Mouse (Mus musculus) midbrain, embryonic 10.5 days (tissue): ENCODE measurements around the gene Sat1. TPM values are rescaled to one million over a fixed set of nuclear protein-coding genes. Genes with fewer than 3 reads are reported as not detected.

Experiments
- DNase-seq: peaks from one replicate; pipeline ENCODE4 v3.0.0-alpha.2; 2017; ENCODE audit warnings: low spot score
- H3K27ac ChIP-seq: fragments of 300-500 bp; sonication (generic); replicated peaks from 2 replicates; pipeline ENCODE4 v1.5.1; 2016; ENCODE audit warnings: mild to moderate bottlenecking
- H3K27me3 ChIP-seq: fragments of 300-500 bp; sonication (generic); 2 replicates; pipeline ENCODE4 v1.6.1; 2016; ENCODE audit warnings: low read depth, mild to moderate bottlenecking; ENCODE audit not compliant: poor library complexity, severe bottlenecking
- H3K36me3 ChIP-seq: fragments of 300-500 bp; sonication (generic); 2 replicates; pipeline ENCODE4 v1.6.1; 2016; ENCODE audit warnings: mild to moderate bottlenecking, moderate library complexity
- H3K4me1 ChIP-seq: fragments of 300-500 bp; sonication (generic); 2 replicates; pipeline ENCODE4 v1.6.1; 2016
- H3K4me3 ChIP-seq: fragments of 300-500 bp; sonication (generic); 2 replicates; pipeline ENCODE4 v1.5.1; 2016; ENCODE audit warnings: mild to moderate bottlenecking, moderate library complexity
- H3K9me3 ChIP-seq: fragments of 300-500 bp; sonication (generic); replicated peaks from 2 replicates; pipeline ENCODE4 v1.6.1; 2016; ENCODE audit warnings: mild to moderate bottlenecking
- WGBS: fragments of 180-500 bp; shearing (Covaris S2); methylation state at CpG from one replicate; pipeline ENCODE4 v1.1.7; 2016; 5-methylcytosine and 5-hydroxymethylcytosine counted together
- polyA plus RNA-seq: library from polyadenylated mRNA; unstranded; fragments of >200 nt; fragmentation: Nextera tagmentation; extraction: Ambion mirVana; gene quantifications from 2 replicates; pipeline ENCODE4 v1.2.1, GENCODE M21; 2016

Gene Sat1
- polyA plus RNA-seq, 1 experiment from 2014 or later = 81.1 TPM

- H3K4me3 ChIP-seq = no peak overlapping the region
- no peaks in the 10 kb centered on the region for H3K4me1 ChIP-seq
- H3K36me3 ChIP-seq = no peaks in the 10 kb centered on the region
- WGBS = 81% methylated on average over 5 of the region's 5 CpGs
- no peak for DNase-seq
- no peaks in the 10 kb centered on the region for H3K9me3 ChIP-seq
- H3K27ac ChIP-seq = no peak overlapping the region
- H3K27me3 ChIP-seq = no peaks in the 10 kb centered on the region
Measured at GRCm38 (mm10) chrX:155193732-155194443, 22.4 kb downstream of the Sat1 start.

GRCm38 (mm10) chrX:155191941-155192340 lies 24.3 kb downstream of the Sat1 start:
- no peaks in the 10 kb centered on the region for H3K4me1 ChIP-seq
- H3K9me3 ChIP-seq = no peaks in the 10 kb centered on the region
- DNase-seq = no peak
- WGBS = 92% methylated on average over 4 of the region's 4 CpGs
- H3K4me3 ChIP-seq = no peak overlapping the region
- H3K36me3 ChIP-seq = no peaks in the 10 kb centered on the region
- no peak overlapping the region for H3K27ac ChIP-seq
- no peaks in the 10 kb centered on the region for H3K27me3 ChIP-seq

- no peaks in the 10 kb centered on the region for H3K27me3 ChIP-seq
- H3K4me3 ChIP-seq = no peak overlapping the region
- DNase-seq = no peak
- WGBS = 62% methylated on average over 2 of the region's 2 CpGs
- H3K9me3 ChIP-seq = no peaks in the 10 kb centered on the region
- no peak overlapping the region for H3K27ac ChIP-seq
- H3K4me1 ChIP-seq = no peaks in the 10 kb centered on the region
- H3K36me3 ChIP-seq = no peaks in the 10 kb centered on the region
Measured at GRCm38 (mm10) chrX:155177640-155178039, 38.6 kb downstream of the Sat1 start.

- H3K27ac ChIP-seq = no peak overlapping the region
- no peak overlapping the region for H3K4me3 ChIP-seq
- DNase-seq = no peak
- H3K9me3 ChIP-seq = no peaks in the 10 kb centered on the region
- no peaks in the 10 kb centered on the region for H3K4me1 ChIP-seq
- H3K36me3 ChIP-seq = no peaks in the 10 kb centered on the region
- H3K27me3 ChIP-seq = no peaks in the 10 kb centered on the region
- 82% methylated on average over 2 of the region's 2 CpGs for WGBS
Measured at GRCm38 (mm10) chrX:155177230-155177629, 39.0 kb downstream of the Sat1 start.

DNA sequence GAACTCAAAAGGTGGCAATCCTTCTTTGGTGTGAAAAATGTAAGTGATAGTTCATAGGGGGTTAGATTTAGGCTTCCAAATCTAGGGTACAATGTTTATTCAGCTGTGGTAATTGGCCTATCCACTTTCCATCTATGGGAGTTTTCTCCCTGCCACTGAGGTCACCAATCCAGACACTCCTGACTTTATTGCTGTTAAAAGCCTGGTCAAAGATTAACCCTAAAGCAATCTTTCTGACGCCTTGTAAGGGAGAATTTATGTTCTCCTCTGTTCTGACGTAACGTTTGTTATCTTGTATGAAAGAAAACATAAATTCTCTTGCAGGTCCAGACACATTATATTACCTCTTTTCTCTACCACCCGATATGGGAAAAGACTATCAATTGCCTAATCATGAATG lies 40.7 kb downstream of the Sat1 start:
- H3K27me3 ChIP-seq = no peaks in the 10 kb centered on the region
- no peak for DNase-seq
- 84% methylated on average over 4 of the region's 4 CpGs for WGBS
- no peaks in the 10 kb centered on the region for H3K36me3 ChIP-seq
- no peak overlapping the region for H3K4me3 ChIP-seq
- no peaks in the 10 kb centered on the region for H3K4me1 ChIP-seq
- H3K27ac ChIP-seq = no peak overlapping the region
- no peaks in the 10 kb centered on the region; the same call in 1 of the 2 replicates for H3K9me3 ChIP-seq

DNA sequence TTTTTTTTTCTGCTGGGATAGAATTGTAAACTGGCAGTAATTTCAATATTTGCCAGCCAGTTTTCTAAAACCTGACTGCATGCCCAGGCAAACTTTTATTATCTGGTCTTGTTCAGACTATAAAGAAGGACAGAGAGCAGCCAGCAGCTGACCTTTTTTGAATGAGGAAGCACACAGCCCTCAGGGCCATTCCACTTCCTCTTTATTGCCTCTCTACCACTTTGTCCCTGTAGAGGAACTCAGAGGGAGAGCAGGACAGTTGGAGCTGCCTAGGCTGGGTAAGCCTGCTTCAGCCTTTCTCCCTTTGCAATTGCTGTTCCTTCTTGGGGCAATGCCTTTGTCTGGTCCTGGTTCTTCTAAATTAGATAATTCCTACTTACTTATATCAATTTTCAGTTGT lies 43.9 kb downstream of the Sat1 start:
- no peaks in the 10 kb centered on the region; the same call in 1 of the 2 replicates for H3K9me3 ChIP-seq
- H3K4me1 ChIP-seq = no peaks in the 10 kb centered on the region
- no peak for DNase-seq
- H3K36me3 ChIP-seq = no peaks in the 10 kb centered on the region
- no peak overlapping the region for H3K4me3 ChIP-seq
- no peaks in the 10 kb centered on the region for H3K27me3 ChIP-seq
- no peak overlapping the region for H3K27ac ChIP-seq

GRCm38 (mm10) chrX:155171754-155172153 lies 44.5 kb downstream of the Sat1 start:
- no peak overlapping the region for H3K27ac ChIP-seq
- WGBS = 76% methylated on average over 1 of the region's 1 CpGs
- no peaks in the 10 kb centered on the region; the same call in 1 of the 2 replicates for H3K9me3 ChIP-seq
- no peak overlapping the region for H3K4me3 ChIP-seq
- no peaks in the 10 kb centered on the region for H3K36me3 ChIP-seq
- DNase-seq = no peak
- no peaks in the 10 kb centered on the region for H3K27me3 ChIP-seq
- no peaks in the 10 kb centered on the region for H3K4me1 ChIP-seq

DNA sequence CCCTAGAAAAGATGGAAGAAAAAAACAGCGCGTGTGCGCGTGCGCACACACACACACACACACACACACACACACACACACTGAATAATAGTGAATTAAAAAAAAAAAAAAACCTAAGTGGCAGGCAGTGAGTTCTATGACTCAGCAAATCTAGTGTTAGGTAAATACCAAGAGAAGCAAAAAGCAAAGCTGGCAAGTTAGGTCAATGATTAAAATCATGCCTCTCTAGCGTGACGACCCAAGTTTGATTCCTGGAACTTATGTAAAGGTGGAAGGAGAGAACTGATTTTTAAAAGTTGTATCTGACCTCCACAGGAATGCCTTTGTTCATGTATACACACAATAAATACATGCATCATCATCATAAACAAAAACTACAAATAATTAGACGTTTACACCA lies 46.4 kb downstream of the Sat1 start:
- no peaks in the 10 kb centered on the region for H3K4me1 ChIP-seq
- H3K27me3 ChIP-seq = no peaks in the 10 kb centered on the region
- no peak overlapping the region for H3K27ac ChIP-seq
- no peak overlapping the region for H3K4me3 ChIP-seq
- H3K9me3 ChIP-seq = no peaks in the 10 kb centered on the region; the same call in 1 of the 2 replicates
- no peaks in the 10 kb centered on the region for H3K36me3 ChIP-seq
- WGBS = 92% methylated on average over 8 of the region's 8 CpGs
- no peak for DNase-seq

DNA sequence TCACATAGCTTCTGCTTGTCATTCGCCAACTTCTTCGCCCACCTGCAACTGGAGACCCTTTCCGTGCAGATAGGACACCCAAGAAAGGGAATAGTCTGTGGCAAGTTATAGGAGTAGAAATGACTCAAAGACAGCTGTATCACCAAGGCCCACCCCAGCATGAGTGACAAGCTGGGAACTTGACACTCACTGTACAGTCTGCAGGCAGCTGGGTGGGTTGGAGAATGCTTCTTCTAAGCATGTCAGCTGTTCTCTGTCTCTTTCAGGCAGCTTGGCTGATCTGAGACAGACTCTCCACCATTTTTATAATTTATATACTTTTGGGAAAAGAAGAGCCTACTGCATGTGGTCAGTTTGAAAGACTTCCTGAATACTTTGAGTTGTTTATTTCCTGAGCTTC lies 48.6 kb downstream of the Sat1 start:
- Histone ChIP-seq H3K36me3 (no peaks in the 10 kb centered on the region), H3K4me3 (no peak overlapping the region), H3K9me3 (no peaks in the 10 kb centered on the region; the same call in 1 of the 2 replicates), H3K4me1 (no peaks in the 10 kb centered on the region), H3K27ac (no peak overlapping the region), H3K27me3 (no peaks in the 10 kb centered on the region)
- no peak for DNase-seq
- WGBS = 94% methylated on average over 3 of the region's 3 CpGs

GRCm38 (mm10) chrX:155166313-155166712 lies 49.9 kb downstream of the Sat1 start:
- Histone ChIP-seq H3K27me3 (no peaks in the 10 kb centered on the region), H3K4me1 (no peaks in the 10 kb centered on the region), H3K9me3 (no peaks in the 10 kb centered on the region; the same call in 1 of the 2 replicates), H3K36me3 (no peaks in the 10 kb centered on the region), H3K27ac (no peak overlapping the region), H3K4me3 (no peak overlapping the region)
- no peak for DNase-seq
- WGBS = 76% methylated on average over 2 of the region's 2 CpGs

DNA sequence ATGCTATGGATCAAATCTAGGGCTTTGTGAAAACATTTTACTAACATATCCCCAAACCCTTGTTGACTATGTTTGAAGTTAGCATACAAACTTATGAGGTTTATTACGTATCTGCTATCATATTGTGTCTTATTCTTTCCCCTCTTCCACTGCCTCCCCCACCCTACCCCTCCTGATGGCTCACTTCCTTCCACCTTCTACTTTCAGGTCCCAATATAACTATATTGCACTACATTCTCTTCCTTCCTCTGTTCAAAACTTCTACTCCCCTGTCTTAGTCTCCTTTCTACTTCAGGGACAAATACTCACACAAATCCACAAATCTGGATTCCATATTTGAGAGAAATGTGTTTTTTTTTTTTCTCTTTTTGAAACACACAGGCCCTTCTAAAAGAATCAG lies 52.7 kb downstream of the Sat1 start:
- Histone ChIP-seq H3K27ac (no peak overlapping the region), H3K36me3 (no peaks in the 10 kb centered on the region), H3K27me3 (no peaks in the 10 kb centered on the region), H3K4me3 (no peak overlapping the region), H3K9me3 (no peaks in the 10 kb centered on the region), H3K4me1 (no peaks in the 10 kb centered on the region)
- DNase-seq = no peak
- 86% methylated on average over 1 of the region's 1 CpGs for WGBS
